Mouse (Mus musculus): ENCODE measurements around the gene Mtrf1l. TPM values are rescaled to one million over a fixed set of nuclear protein-coding genes. Genes with fewer than 3 reads are reported as not detected.

Mtrf1l gene
- total and polyA plus RNA-seq, 3 experiments, result 5.6 to 12.4 (median 8.8) TPM

DNA sequence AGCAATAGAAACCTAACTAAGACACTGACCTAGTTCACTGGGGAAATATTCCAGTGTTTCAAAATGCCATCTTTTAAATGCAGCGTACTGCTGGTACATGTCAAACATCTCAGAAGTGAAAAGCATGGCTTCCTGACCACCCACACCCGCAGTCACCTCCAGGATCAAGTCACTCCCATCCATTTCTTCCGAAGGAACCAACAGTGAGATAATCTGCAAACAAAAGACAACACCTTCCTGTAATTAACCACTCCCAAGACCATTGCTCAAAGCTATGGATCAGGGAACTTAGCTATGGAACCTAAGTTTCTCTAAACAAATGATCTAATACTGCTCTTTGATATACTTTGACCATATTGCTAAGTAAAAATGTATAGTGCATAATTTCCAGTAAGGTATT, 4.9 kb downstream of the Mtrf1l start:
- DNase-seq (ENCODE audit: extremely low read depth), result no peak
- Histone ChIP-seq H3K27me3 (replicated peaks) (no peaks in the 10 kb centered on the region), H3K9me3 (replicated peaks; ENCODE audit: low read length) (no peaks in the 10 kb centered on the region), H3K4me3 (replicated peaks in 1 of 3; ENCODE audit: low read depth in 2 of 3, low read length in 2 of 3, poor library complexity in 1 of 3) (no peak overlapping the region), H3K36me3 (replicated peaks in 1 of 2; ENCODE audit: control insufficient read depth in 1 of 2, insufficient read depth in 1 of 2, low read length in 1 of 2) (peaks cover 55 to 77% of the 10 kb centered on the region in 2 experiments), H3K4me1 (ENCODE audit: control insufficient read depth in 1 of 2, insufficient read depth in 2 of 2) (peaks cover 7 to 22% of the 10 kb centered on the region in 2 experiments), H3K79me2 (replicated peaks; ENCODE audit: control insufficient read depth, extremely low read depth, insufficient read depth, poor library complexity, severe bottlenecking) (peaks cover 25% of the 10 kb centered on the region), H3K9ac (ENCODE audit: insufficient read depth, low read depth) (no peak overlapping the region), H3K27ac (ENCODE audit: insufficient read depth, low read depth) (no peak overlapping the region), H3K4me2 (ENCODE audit: insufficient read depth, low read depth, poor library complexity, severe bottlenecking) (no peak overlapping the region)
- in situ Hi-C loops (cut with MboI; ENCODE audit: low pct_ligation_motif_present, low pct_unique_long_range_greater_than_20kb, low sequenced_read_pairs), result loop anchor here (25.0 kb wide), 1 partner anchor 1244 kb away; the partner anchor contains the start of gene Ipcef1
- TF ChIP-seq GABPA (IDR thresholded peaks at IDR 0.05; ENCODE audit: insufficient replicate concordance, low read depth, low read length), result no peak
- no peak for TF ChIP-seq HCFC1 (IDR thresholded peaks at IDR 0.05; ENCODE audit: low read depth, low read length)
- TF ChIP-seq BHLHE40 (IDR thresholded peaks at IDR 0.05; ENCODE audit: low read depth, low read length), result no peak
- no peak for TF ChIP-seq CHD2 (IDR thresholded peaks at IDR 0.05; ENCODE audit: low read length)
- TF ChIP-seq NRF1 (IDR thresholded peaks at IDR 0.05; ENCODE audit: low read depth, low read length), result no peak
- TF ChIP-seq ZC3H11A (IDR thresholded peaks at IDR 0.05; ENCODE audit: low read depth, low read length), result no peak
- no peak for TF ChIP-seq NELFE (IDR thresholded peaks at IDR 0.05; ENCODE audit: low read depth, low read length)
- TF ChIP-seq PAX5 (IDR thresholded peaks at IDR 0.05; ENCODE audit: low read length), result no peak
- TF ChIP-seq MXI1 (IDR thresholded peaks at IDR 0.05; ENCODE audit: low read depth, low read length), result no peak
- TF ChIP-seq EP300 (IDR thresholded peaks at IDR 0.05; ENCODE audit: low read length), result no peak
- no peak for TF ChIP-seq MAFK (IDR thresholded peaks at IDR 0.05; ENCODE audit: insufficient replicate concordance, low read length)
- no peak for TF ChIP-seq UBTF (IDR thresholded peaks at IDR 0.05; ENCODE audit: low read depth, low read length)
- dilution Hi-C loops (cut with MboI; ENCODE audit: extremely low pct_ligation_motif_present, extremely low pct_unique_long_range_greater_than_20kb, low sequenced_read_pairs), result no loop called here

DNA sequence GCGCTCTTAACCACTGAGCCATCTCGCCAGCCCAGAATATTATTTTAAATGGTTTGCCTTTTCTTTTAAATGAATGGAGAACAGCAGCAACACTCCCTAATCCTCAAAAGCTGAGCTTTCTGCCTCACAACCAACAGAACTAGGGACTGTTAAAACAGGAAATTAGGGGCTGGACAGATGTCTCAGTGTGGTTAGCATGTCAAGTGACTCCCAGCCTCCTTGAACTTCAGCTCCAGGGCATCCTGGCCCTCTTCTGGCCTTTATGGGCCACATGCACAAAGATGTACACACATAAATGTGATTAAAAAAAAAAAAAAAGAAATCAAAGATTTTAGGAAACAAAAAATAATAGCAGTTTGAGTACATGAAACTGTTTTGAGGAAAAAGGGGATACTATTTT, 7.7 kb downstream of the Mtrf1l start:
- no peak overlapping the region for H3K9ac ChIP-seq (ENCODE audit: insufficient read depth, low read depth)
- peaks cover 66 to 89% of the 10 kb centered on the region in 2 experiments for H3K36me3 ChIP-seq (replicated peaks in 1 of 2; ENCODE audit: control insufficient read depth in 1 of 2, insufficient read depth in 1 of 2, low read length in 1 of 2)
- no peak overlapping the region for H3K4me3 ChIP-seq (replicated peaks in 1 of 3; ENCODE audit: low read depth in 2 of 3, low read length in 2 of 3, poor library complexity in 1 of 3)
- peaks cover 0 to 5% of the 10 kb centered on the region in 2 experiments; a peak in 1 of 4 replicates for H3K4me1 ChIP-seq (ENCODE audit: control insufficient read depth in 1 of 2, insufficient read depth in 2 of 2)
- H3K27ac ChIP-seq (ENCODE audit: insufficient read depth, low read depth), result no peak overlapping the region
- in situ Hi-C loops (cut with MboI; ENCODE audit: low pct_ligation_motif_present, low pct_unique_long_range_greater_than_20kb, low sequenced_read_pairs), result loop anchor here (25.0 kb wide), 1 partner anchor 1246 kb away; the partner anchor contains the start of gene Ipcef1
- H3K9me3 ChIP-seq (replicated peaks; ENCODE audit: low read length), result no peaks in the 10 kb centered on the region
- H3K27me3 ChIP-seq (replicated peaks), result no peaks in the 10 kb centered on the region
- dilution Hi-C loops (cut with MboI; ENCODE audit: extremely low pct_ligation_motif_present, extremely low pct_unique_long_range_greater_than_20kb, low sequenced_read_pairs), result no loop called here
- H3K79me2 ChIP-seq (replicated peaks; ENCODE audit: control insufficient read depth, extremely low read depth, insufficient read depth, poor library complexity, severe bottlenecking), result peaks cover 10% of the 10 kb centered on the region
- no peak for DNase-seq (ENCODE audit: extremely low read depth)
- TF ChIP-seq RCOR1 (conservative IDR thresholded peaks at IDR 0.05; ENCODE audit: low read depth, low read length) (no peak), ZMIZ1 (IDR thresholded peaks at IDR 0.05; ENCODE audit: low read depth, low read length) (no peak), BHLHE40 (IDR thresholded peaks at IDR 0.05; ENCODE audit: low read depth, low read length) (no peak), MAFK (IDR thresholded peaks at IDR 0.05; ENCODE audit: insufficient replicate concordance, low read length) (no peak), USF2 (conservative IDR thresholded peaks at IDR 0.05; ENCODE audit: low read depth, low read length) (no peak), CTCF (conservative IDR thresholded peaks at IDR 0.05 in 1 of 2, IDR thresholded peaks at IDR 0.05 in 1 of 2; ENCODE audit: low read depth in 2 of 2, low read length in 2 of 2) (no peak), USF1 (IDR thresholded peaks at IDR 0.05; ENCODE audit: low read depth, low read length) (no peak), POLR2A (IDR thresholded peaks at IDR 0.05; ENCODE audit: low read depth, low read length) (no peak), CHD2 (IDR thresholded peaks at IDR 0.05; ENCODE audit: low read length) (no peak), MAX (IDR thresholded peaks at IDR 0.05; ENCODE audit: low read length) (no peak), MYC (IDR thresholded peaks at IDR 0.05; ENCODE audit: low read depth, low read length) (no peak), ZNF384 (IDR thresholded peaks at IDR 0.05; ENCODE audit: low read depth, low read length) (no peak)
- no peak overlapping the region for H3K4me2 ChIP-seq (ENCODE audit: insufficient read depth, low read depth, poor library complexity, severe bottlenecking)

Measured in CH12.LX (cell line).